Mouse (Mus musculus) cerebellum, postnatal 25 days (tissue): ENCODE results near the gene Slc25a14.

ENCODE experiments used
- DNase-seq, 2 experiments: peaks; one replicate each; pipeline ENCODE4 v3.0.0; 2021; ENCODE audit warnings: mixed read lengths in 2 of 2

The Slc25a14 gene

DNA sequence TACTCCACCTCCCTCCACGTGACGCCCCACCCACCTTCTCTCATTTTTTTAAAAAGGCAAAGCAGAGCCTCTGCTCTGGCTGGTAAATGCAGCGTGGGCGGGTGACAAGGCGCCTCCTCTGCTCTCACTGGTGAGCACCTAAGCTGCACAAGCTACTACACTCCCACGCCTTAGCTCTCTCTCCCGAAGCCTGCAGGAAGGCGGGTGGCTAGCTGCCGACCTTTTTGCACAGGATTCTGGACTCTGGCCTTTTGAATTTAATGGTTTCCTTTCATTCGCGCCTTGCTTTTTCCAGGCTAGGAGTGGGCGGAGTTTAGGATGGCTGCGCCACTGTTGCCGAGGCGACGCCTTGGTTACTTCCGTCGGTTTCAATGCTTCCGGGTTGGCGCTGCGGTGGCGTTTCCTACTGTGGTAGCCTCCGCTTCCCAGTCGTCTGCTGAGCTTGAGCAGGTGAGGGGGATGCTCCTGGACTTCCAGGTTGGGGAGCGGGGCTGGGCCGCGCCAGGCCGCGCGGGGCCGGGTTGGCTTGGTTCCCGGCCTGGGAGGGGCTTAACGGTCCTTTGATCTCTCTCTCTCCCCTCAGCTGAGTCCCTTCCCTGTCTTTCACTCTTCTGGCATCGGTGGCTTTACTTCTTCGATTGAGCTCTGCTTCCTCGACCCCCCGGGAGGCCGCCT lies at the start of gene Slc25a14:
Gene Slc25a14 (plus strand): TSS at position 35 of the 675 bp plus-strand sequence.
- DNase-seq = peak; percentile 80 to 85

DNA sequence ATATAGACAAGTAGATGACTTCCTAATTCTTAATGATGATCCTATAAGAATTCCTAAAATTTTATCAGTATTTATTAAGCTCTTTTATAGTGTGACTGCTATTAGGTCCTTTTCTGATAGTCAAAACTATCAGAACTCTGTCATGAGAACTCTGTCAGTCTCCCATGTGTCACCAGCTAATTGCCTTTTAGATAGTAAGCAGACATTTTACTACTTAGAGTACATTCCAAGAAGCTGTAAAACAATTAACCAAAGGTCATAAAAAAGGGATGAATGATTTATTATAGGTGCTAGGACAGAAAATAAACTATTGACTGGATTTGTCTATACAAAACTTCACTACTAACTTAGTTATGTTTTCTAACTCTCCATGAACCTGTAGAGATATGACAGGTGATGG lies 39.9 kb upstream of the Slc25a14 start:
- no peak for DNase-seq

DNA sequence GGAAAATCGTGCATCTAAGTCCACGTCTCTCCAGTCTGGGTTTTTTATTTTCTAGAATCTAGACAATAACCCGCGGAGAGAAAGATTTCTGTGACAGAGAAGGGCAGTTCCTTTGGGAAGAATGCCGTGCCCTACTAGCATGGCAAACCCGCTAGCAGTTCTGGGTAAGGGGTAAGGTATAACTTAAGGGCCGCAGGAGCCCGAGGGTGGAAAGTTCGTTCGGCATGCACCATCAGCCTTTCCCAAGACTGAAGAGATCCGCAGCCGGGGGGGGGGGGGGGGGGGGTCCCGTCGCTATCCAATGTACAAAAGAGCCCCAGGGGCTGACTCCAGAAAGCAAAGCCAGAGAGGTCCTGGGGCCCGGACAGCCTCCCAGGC lies 29.5 kb upstream of the Slc25a14 start:
- DNase-seq = no peak

DNA sequence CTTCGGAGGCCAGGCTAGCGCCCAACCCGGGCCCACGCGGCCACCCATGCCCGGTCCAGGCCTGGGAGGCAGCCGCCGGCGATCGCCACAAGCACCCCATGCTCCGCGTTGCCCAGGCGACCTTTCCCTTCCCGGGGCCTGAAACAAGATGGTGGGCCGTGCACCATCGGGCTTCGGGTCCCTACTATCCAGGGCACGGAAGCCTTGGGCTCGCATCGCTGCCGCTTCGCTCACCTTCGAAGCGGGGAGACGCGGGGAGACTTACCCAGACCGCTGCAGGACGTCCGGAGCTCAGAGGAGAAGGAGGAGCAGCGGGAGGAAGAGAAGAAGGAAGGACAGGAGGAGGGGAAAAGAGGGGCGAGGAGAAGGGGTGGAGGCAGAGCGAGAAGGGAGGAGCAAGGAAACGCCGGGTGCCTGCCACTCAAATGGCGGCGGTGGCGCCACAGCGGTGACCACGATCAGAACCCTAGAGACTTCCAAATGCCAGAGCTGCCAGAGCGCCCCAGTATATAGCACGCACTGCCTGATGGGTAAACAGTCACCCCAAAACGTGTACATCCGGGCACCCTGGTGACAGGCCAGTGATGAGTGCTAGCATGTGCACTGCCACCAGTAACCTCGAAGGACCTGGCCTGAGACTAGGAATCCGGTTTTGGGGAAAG lies 29.0 kb upstream of the Slc25a14 start, which contains the start of gene Zfp280c:
Gene Zfp280c (minus strand): TSS at position 406 of the 662 bp plus-strand sequence.
- peak; percentile 76 to 81 for DNase-seq

DNA sequence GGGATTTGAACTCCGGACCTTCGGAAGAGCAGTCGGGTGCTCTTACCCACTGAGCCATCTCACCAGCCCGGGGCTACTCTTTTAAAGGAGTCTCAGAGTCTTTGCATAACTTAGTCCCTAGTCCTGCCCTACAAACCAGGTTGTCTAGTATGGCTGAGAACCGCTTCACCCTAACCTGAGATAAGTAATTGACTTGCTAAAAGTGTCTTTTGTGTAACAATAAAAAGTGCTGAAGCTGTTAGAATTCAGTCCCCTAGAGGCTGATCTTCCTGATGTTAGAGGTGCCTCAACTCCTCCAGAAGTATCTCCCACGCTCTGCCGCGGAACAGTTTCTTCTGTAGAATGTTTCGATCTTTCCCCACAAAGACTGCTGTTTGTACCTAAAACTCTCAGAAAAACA lies 27.2 kb upstream of the Slc25a14 start:
- DNase-seq = no peak

DNA sequence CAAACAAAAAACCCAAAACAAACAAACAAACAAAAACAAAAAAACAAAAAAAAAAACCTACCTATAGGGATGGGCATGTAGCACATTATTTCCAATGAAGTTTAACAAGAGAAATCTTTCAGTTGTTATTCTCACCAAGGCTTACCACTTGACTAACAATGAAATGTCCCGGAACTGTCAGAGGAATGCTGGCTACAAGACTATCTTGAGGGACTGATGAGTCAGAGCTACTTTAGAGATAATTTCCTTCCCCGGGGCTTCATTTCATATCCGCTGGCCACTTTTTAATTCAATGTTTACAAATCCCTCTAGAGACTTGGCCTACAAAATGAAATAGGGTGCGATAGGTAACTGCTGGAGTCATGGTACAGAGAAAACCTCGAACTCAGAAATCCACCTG lies 26.3 kb upstream of the Slc25a14 start:
- DNase-seq = no peak

DNA sequence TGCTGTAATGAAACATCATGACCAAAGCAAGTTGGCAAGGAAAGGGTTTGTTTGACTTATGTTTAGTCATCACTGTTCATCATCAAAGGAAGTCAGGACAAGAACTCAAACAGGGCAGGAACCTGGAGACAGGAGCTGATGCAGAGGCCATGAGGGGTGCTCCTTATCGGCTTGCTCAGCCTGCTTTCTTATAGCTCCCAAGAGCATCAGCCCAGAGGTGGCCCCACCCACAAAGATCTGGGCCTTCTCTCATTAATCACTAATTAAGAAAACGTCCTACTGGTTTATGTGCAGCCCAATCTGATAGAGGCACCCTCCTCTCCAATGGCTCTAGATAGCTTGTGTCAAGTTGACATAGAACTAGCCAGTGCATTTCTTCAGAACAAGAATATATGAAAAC lies 18.3 kb upstream of the Slc25a14 start:
- no peak for DNase-seq

DNA sequence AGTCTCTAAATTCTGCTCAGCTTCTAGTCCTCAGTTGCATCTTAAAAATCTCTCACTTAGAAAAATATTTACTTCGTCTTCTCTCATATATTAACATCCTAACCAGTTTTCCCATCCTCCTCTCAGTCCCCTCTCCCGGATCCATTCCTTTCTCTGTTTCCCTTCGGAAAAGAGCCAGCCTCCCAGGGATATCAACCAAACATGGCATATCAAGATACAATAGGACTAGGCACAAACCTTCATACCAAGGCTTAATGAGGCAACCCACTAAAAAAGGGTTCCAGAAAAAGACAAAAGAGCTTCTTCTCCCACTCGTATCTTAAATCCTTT lies 199 bp upstream of the Slc25a14 start:
- no peak for DNase-seq

DNA sequence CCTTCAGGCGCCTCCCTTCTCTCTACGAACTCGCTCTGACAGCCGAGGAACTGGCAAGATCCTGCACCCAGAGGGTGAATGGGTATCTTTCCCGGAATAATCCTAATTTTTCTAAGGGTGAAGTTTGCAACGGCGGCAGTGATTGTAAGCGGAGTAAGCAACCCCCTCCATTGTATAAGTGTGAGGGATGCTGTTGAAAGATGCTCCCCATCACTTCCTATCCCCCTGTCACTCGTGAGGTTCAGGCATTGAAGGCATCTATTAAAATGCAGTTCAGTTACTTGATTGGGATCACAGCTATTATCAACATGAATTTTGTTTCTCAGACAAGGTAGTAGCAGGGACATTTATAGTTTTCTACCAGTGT lies 824 bp downstream of the Slc25a14 start:
- no peak for DNase-seq

DNA sequence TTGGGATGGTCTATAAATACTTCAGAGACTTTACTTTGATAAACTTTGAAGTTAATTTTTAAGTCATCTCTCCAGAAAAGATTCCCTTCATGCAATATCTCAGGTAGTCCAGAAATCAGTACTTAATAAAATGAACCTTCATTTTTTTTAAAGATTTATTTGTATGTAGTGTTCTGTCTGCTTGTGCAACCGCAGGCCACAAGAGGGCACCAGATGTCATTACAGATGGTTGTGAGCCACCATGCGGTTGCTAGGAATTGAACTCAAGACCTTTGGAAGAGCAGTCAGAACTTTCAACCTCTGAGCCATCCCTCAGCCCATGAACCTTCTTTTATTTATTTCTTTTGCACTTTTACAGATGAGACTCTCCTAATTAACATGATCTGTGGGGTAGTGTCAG lies 13.8 kb downstream of the Slc25a14 start:
- DNase-seq = peak in 1 of 2 experiments; percentile 11

DNA sequence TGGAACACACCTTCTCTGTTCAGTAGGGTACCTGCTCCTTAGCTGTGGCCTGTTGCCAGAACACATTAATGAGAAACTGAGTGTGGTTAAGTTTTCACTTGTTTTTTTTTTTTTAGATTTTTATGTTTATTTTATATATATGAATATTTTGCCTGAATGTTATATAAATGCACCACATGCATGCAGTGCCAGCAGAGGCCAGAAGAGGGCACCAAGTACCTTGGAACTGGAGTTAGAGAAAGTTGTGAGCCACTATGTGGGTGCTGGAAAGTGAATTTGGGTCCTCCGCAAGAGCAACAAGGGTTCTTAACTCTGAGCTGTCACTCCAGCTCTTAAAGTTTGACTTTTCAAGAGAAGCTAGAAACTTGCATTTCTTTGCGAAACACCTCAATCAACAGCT lies 20.9 kb downstream of the Slc25a14 start:
- DNase-seq = peak; percentile 44 to 47

DNA sequence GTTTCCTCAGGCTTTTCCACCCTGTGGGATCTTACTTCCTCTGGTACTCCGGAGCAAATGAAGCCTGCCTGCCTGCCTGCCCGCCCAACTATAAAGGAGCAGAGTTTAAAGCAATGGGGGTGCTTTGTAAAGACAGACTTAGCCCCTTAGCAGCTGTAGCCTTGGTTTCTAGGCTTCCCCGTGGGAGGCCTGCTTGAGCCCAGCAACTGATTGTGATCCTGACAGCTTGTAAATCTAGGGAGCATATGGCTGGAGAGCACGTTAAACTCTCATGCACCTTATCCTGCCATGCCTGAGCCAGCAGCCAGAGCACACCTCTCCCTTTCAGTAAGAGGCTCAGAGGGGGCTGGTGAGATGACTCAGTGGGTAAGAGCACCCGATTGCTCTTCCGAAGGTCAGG lies 43.6 kb downstream of the Slc25a14 start:
- peak in 1 of 2 experiments; percentile 10 for DNase-seq

DNA sequence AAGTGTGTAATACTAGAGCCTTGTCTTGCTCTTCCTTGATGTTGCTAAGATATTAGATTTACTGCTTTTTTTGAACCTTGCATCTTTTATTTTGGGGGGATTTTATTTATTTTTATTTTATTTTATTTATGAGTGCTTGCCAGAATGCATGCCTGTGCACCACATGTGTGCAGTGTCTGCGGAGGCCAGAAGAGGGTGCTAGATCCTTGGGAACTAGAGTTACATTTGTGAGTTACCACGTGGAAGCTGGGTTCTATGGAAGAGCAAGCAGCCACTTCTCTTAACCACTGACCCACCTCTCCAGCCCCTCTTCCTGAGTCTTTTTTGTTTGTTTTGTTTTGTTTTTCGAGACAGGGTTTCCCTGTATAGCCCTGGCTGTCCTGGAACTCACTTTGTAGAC lies 46.4 kb downstream of the Slc25a14 start:
- DNase-seq = no peak

DNA sequence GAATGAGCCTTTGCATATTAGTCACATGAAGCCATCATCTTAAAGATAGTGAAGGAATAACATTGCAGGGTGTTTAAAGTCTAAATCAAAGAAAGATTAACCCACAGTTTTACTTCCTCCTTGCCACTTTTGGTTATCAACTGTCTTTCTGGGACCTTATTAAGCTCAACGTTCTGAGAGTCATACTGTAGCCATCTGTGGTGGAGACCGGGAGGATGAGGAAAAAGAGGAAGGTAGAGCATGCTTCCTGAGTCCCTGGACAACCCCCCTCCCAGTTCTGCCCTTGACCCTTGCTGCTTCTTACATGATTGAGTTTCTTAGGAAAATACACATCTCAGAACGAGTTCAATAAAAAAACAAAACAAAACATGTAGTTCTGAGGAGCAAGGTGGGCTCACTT lies 48.5 kb downstream of the Slc25a14 start:
- no peak for DNase-seq

DNA sequence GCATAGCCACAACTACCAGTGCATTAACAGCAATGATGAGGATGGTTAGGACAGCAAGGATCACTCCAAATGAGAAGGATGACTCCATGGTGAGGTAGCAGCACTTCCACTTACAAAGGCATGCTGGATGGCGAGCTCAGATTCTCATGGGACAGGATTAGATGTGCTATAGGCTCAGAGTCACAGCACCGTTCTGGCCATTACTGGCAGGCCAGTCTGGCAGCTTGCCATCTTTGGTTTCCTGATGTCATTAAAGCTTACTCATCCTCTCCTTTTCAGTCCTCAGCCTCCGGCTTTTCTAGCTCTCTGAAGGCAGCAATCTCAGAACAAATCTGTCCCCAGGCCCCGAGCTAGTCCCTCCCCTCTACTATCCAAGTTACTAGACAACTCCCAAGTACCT lies 51.0 kb downstream of the Slc25a14 start, which contains the start of gene Gpr119:
Gene Gpr119 (minus strand): TSS at position 308 of the 400 bp plus-strand sequence.
- DNase-seq = peak in 1 of 2 experiments; percentile 23

DNA sequence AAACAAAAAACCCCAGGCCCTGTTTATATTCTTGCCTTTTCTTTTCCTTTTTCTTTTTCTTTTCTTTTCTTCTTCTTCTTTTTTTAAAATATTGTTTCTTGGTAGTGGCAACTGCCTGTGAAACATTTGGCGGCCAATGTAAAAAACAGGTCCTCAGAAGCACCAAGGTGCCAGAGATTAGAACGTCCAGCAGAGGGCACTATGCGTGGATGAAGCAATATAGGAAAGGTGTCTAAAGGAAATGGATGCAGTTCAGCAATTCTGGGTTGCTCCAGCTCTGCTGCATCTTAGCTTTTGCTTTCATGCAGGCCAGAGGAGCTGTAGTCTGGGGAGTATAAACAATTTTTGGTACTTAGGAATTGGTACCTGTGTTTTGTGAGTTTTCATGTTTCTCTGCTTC lies 60.2 kb downstream of the Slc25a14 start:
- DNase-seq = peak; percentile 44 to 67

DNA sequence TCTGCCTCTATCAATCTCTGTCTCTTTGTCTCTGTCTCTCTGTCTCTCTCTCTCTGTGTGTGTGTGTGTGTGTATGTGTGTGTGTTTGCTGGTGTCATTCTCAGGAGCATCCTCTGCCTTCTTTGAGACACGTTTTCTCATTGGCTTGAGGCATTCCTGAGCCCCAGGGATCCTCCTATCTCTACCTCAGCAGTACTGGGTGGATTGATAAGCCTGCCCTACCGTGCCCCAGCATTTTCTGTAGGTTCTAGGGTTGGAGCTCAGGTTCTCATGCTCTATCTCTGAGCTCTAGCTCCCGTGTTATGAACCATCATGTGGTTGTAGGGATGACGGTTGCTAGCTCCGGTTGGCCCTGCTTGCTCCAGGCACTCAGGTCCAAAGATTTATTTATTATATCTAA lies 60.6 kb downstream of the Slc25a14 start:
- no peak for DNase-seq

DNA sequence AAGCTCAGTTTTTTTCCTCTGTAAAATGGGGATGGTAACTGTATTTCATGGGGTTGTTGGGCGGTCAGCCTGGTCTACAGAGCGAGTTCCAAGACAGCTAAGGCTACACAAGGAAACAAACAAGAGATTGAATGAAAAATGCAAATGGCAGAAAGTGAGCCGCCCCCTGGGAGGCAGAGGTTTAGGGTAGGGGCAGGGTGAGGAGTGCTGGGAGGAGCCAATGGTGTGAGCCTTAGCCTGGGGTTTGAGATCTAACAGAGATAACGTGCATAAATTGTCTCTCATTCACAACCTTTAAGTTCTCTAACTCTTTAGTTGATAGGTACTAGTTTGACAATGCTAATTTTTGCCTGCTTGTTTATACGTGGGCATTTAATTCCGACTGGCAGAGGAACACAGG lies 71.2 kb downstream of the Slc25a14 start:
- DNase-seq = no peak

DNA sequence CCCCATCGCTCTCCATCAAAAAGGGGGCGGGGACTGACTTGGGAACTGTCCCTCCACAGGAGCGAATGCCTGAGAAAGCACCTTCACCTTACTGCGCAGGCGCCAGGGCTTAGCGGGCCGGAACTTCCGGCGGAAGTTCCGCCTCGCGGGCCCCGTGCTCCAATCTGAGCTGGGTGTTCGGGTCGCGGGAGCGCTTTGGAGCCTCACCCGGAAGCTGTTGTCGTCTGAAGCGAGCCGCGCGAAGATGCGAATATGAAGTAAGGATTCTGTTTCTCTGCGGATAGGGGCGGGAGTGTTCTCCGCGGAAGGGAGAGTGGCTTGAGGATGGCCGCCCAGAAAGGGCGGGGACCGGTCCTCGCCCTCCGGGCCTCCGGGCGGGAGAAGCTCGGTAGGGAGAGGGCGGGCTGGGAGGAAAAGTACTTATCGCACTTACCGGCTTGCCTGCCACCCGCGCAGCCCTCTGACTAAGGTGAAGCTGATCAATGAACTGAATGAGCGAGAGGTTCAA lies 71.7 kb downstream of the Slc25a14 start, which contains the start of gene Rbmx2:
Gene Rbmx2 (plus strand): TSS at position 141 of the 508 bp plus-strand sequence.
- peak; percentile 89 to 94 for DNase-seq

DNA sequence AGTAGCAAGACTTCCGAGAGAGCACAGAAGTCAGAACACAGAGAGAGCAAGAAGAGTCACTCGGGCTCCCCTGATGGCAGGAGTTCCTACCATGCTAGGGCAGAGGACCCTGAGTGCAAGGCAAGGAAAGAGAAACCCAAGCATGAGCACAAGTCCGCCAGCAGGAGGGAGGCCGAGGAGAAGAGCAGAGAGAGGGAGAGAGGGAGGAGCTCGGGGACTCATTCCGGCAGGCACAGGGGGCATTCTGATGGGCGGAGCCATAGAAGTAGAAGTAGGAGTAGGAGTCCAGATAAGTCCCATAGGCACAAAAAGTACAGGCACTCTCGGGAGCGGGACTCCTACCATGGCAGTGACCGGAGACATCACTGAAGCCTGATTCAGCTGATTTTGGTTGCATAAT lies 86.5 kb downstream of the Slc25a14 start:
- DNase-seq = no peak
